Mouse (Mus musculus) adrenal gland, adult 2 months (tissue): ENCODE data around the gene Olfr1095. TPM values are rescaled to one million over a fixed set of nuclear protein-coding genes. Genes with fewer than 3 reads are reported as not detected.

Source experiments
- DNase-seq: peaks from one replicate; pipeline ENCODE4 v3.0.0; 2021
- long read RNA-seq: library from polyadenylated mRNA; stranded (forward); transcript quantifications from one replicate; pipeline ENCODE4 v2.0.0, GENCODE M21; 2021
- polyA plus RNA-seq: library from polyadenylated mRNA; depleted of rRNA; stranded (reverse); fragments of >200 nt; gene quantifications from 2 replicates; pipeline ENCODE4 v1.2.3, GENCODE M21; 2012; rRNA removed
- total RNA-seq, 2 experiments: library from RNA; stranded (reverse); gene quantifications; 2 replicates each; pipeline ENCODE4 v1.2.3; 2021

The Olfr1095 gene
- total RNA-seq, result not detected
- not detected in 2 replicates for polyA plus RNA-seq
- long read RNA-seq, result 0 reads

- DNase-seq, result no peak
Measured at GRCm38 (mm10) chr2:86851596-86851995, at the start of gene Olfr1095. TSS of gene Olfr1095 (minus strand) at chr2:86851696.

GRCm38 (mm10) chr2:86892116-86892515 is 40.6 kb upstream of the Olfr1095 start, which contains the start of gene Olfr1097:
TSS of gene Olfr1097 (minus strand) at chr2:86892216.
- no peak for DNase-seq

- DNase-seq, result no peak
Measured at GRCm38 (mm10) chr2:86874702-86875101, 23.2 kb upstream of the Olfr1095 start, which contains the start of gene Gm13723. TSS of gene Gm13723 (minus strand) at chr2:86874802.

GRCm38 (mm10) chr2:86824363-86824762 is 27.1 kb downstream of the Olfr1095 start, which contains the start of gene Olfr1094:
TSS of gene Olfr1094 (plus strand) at chr2:86824663.
- DNase-seq, result no peak

- no peak for DNase-seq
Measured at GRCm38 (mm10) chr2:86809918-86810317, 41.6 kb downstream of the Olfr1095 start, which contains the start of gene Olfr141. TSS of gene Olfr141 (minus strand) at chr2:86810018.

Other genes starting within 250 kb of the Olfr1095 start
- gene Olfr1084, start 212.0 kb downstream of the Olfr1095 start, total RNA-seq, result not detected
- not detected in 2 replicates for gene Olfr1084, start 212.0 kb downstream of the Olfr1095 start, polyA plus RNA-seq
- gene Olfr1085, start 189.7 kb downstream of the Olfr1095 start, total RNA-seq, result not detected
- gene Olfr1085, start 189.7 kb downstream of the Olfr1095 start, polyA plus RNA-seq, result not detected in 2 replicates
- gene Olfr1086, start 171.6 kb downstream of the Olfr1095 start, total RNA-seq, result not detected
- not detected in 2 replicates for gene Olfr1086, start 171.6 kb downstream of the Olfr1095 start, polyA plus RNA-seq
- gene Olfr1087, start 153.3 kb downstream of the Olfr1095 start, total RNA-seq, result not detected
- gene Olfr1087, start 153.3 kb downstream of the Olfr1095 start, polyA plus RNA-seq, result not detected in 2 replicates
- not detected for gene Olfr1089, start 118.0 kb downstream of the Olfr1095 start, total RNA-seq
- gene Olfr1089, start 118.0 kb downstream of the Olfr1095 start, polyA plus RNA-seq, result not detected in 2 replicates
- not detected for gene Olfr1090, start 92.7 kb downstream of the Olfr1095 start, total RNA-seq
- gene Olfr1090, start 92.7 kb downstream of the Olfr1095 start, polyA plus RNA-seq, result not detected in 2 replicates
- gene Olfr1093, start 69.2 kb downstream of the Olfr1095 start, total RNA-seq, result not detected
- not detected in 2 replicates for gene Olfr1093, start 69.2 kb downstream of the Olfr1095 start, polyA plus RNA-seq
- not detected for gene Olfr141, start 41.7 kb downstream of the Olfr1095 start, total RNA-seq
- not detected in 2 replicates for gene Olfr141, start 41.7 kb downstream of the Olfr1095 start, polyA plus RNA-seq
- gene Olfr1094, start 27.0 kb downstream of the Olfr1095 start, total RNA-seq, result not detected
- not detected in 2 replicates for gene Olfr1094, start 27.0 kb downstream of the Olfr1095 start, polyA plus RNA-seq
- not detected for gene Gm13723, start 23.1 kb upstream of the Olfr1095 start, total RNA-seq
- gene Gm13723, start 23.1 kb upstream of the Olfr1095 start, polyA plus RNA-seq, result not detected in 2 replicates
- not detected for gene Olfr1097, start 40.5 kb upstream of the Olfr1095 start, total RNA-seq
- gene Olfr1097, start 40.5 kb upstream of the Olfr1095 start, polyA plus RNA-seq, result not detected in 2 replicates
- gene Olfr1098, start 72.8 kb upstream of the Olfr1095 start, total RNA-seq, result not detected
- not detected in 2 replicates for gene Olfr1098, start 72.8 kb upstream of the Olfr1095 start, polyA plus RNA-seq
- not detected for gene Olfr1099, start 109.0 kb upstream of the Olfr1095 start, total RNA-seq
- gene Olfr1099, start 109.0 kb upstream of the Olfr1095 start, polyA plus RNA-seq, result not detected in 2 replicates
- gene Olfr1100, start 128.3 kb upstream of the Olfr1095 start, total RNA-seq, result not detected
- not detected in 2 replicates for gene Olfr1100, start 128.3 kb upstream of the Olfr1095 start, polyA plus RNA-seq
- gene Olfr1101, start 139.5 kb upstream of the Olfr1095 start, total RNA-seq, result not detected
- not detected in 2 replicates for gene Olfr1101, start 139.5 kb upstream of the Olfr1095 start, polyA plus RNA-seq
- gene Olfr1102, start 146.7 kb upstream of the Olfr1095 start, total RNA-seq, result not detected
- gene Olfr1102, start 146.7 kb upstream of the Olfr1095 start, polyA plus RNA-seq, result not detected in 2 replicates
- gene Olfr1104, start 175.4 kb upstream of the Olfr1095 start, total RNA-seq, result not detected
- not detected in 2 replicates for gene Olfr1104, start 175.4 kb upstream of the Olfr1095 start, polyA plus RNA-seq
- gene Olfr1105, start 184.8 kb upstream of the Olfr1095 start, total RNA-seq, result not detected
- not detected in 2 replicates for gene Olfr1105, start 184.8 kb upstream of the Olfr1095 start, polyA plus RNA-seq
- gene Olfr1106, start 200.6 kb upstream of the Olfr1095 start, total RNA-seq, result not detected
- gene Olfr1106, start 200.6 kb upstream of the Olfr1095 start, polyA plus RNA-seq, result not detected in 2 replicates
- not detected for gene Olfr1107, start 224.1 kb upstream of the Olfr1095 start, total RNA-seq
- not detected in 2 replicates for gene Olfr1107, start 224.1 kb upstream of the Olfr1095 start, polyA plus RNA-seq
- gene Olfr1109, start 244.3 kb upstream of the Olfr1095 start, total RNA-seq, result not detected
- gene Olfr1109, start 244.3 kb upstream of the Olfr1095 start, polyA plus RNA-seq, result not detected in 2 replicates